Mouse (Mus musculus): ENCODE measurements around the gene Col4a2. TPM values are rescaled to one million over a fixed set of nuclear protein-coding genes. Genes with fewer than 3 reads are reported as not detected.
A peak's percentile ranks its signal among the peaks of the same experiment; 100 is the strongest.

The Col4a2 gene
- polyA plus RNA-seq, 1 experiment from 2014 or later, result 57.1 TPM

DNA sequence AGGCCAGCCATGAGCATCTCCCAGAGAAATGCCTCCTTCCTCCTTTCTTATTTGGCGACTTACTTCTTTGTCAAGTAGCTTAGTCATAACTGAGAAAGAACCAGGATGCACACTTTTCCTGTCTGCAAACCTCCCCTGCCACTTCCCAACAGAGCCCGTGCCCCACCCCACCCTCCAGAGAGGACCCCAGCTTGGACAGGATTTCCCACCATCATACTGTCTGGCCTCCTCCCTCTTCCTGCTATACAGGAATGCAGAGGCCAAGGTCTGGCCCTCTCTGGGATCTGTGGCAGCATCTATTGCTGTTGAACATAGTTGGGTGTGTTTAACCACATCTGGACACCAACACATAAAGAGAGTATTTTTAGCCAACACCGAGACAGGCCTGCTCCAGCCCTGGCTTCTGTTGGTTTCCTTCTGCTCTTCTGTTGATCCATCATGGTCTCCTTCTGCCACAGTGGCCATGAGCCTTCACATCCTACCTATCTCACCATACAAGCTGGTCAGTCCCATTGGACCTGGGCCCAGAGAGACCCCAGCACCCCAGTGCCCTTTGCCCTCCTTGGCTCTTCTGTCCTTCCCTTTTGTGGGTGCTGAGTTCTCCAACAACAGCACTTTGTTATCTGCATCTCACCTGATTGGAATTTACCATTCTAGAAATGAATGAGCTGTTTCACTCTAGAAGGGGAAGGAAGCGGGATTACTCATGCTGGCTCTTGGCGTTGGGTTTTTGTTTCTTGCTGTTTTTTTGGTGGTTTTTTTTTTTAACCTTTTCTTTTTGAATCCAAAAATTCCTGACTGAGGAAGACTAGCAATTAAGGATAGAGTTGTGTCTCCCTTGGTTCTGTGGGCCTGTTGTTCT lies 10.3 kb downstream of the Col4a2 start:
- no peaks in the 10 kb centered on the region for H3K27me3 ChIP-seq (ENCODE audit: control insufficient read depth, insufficient read depth, low read length)
- no peaks in the 10 kb centered on the region for H3K36me3 ChIP-seq (ENCODE audit: control insufficient read depth, insufficient read depth, low read length)
- H3K4me2 ChIP-seq (replicated peaks; ENCODE audit: low read depth, low read length), result no peak overlapping the region
- 89% methylated on average over 5 of the region's 5 CpGs for WGBS
- H3K9ac ChIP-seq (replicated peaks; ENCODE audit: low read depth, low read length), result no peak overlapping the region
- no peaks in the 10 kb centered on the region for H3K9me3 ChIP-seq (ENCODE audit: control insufficient read depth, low read depth, low read length)
- no peak overlapping the region for H3K4me3 ChIP-seq (ENCODE audit: low read depth, low read length)
- no peak for ATAC-seq (ENCODE audit: insufficient number of reproducible peaks, insufficient read depth, low FRiP score, low read depth)
- H3K27ac ChIP-seq (ENCODE audit: low read length), result no peak overlapping the region; the same call in 1 of the 2 replicates
- H3K4me1 ChIP-seq (ENCODE audit: control insufficient read depth, insufficient read depth, low read length), result peaks cover 8% of the 10 kb centered on the region; the same call in 1 of the 2 replicates

DNA sequence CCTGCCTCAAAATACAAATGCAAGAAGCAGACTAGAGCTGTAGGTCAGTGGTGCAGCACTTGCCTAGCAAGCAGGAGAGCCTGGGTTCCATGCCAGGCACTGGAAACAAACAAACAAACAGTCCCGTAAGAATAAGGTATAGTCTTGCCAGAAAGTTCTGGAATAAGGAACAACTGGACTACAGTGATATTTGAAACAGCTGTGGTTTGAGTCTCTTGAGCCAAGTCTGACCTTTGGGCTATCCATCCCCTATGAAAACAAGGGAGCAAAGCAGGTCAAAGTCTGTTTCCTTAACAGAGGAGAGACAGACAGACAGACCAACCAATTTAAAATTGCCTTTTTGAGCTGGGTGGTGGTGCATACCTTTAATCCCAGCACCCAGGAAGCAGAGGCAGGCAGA lies 11.1 kb downstream of the Col4a2 start:
- Histone ChIP-seq H3K27me3 (ENCODE audit: control insufficient read depth, insufficient read depth, low read length) (no peaks in the 10 kb centered on the region), H3K27ac (ENCODE audit: low read length) (no peak overlapping the region), H3K9me3 (ENCODE audit: control insufficient read depth, low read depth, low read length) (no peaks in the 10 kb centered on the region), H3K36me3 (ENCODE audit: control insufficient read depth, insufficient read depth, low read length) (no peaks in the 10 kb centered on the region), H3K9ac (replicated peaks; ENCODE audit: low read depth, low read length) (no peak overlapping the region), H3K4me3 (ENCODE audit: low read depth, low read length) (no peak overlapping the region), H3K4me1 (ENCODE audit: control insufficient read depth, insufficient read depth, low read length) (peaks cover 12% of the 10 kb centered on the region; the same call in 1 of the 2 replicates), H3K4me2 (replicated peaks; ENCODE audit: low read depth, low read length) (no peak overlapping the region)
- 75% methylated on average over 1 of the region's 1 CpGs for WGBS
- no peak for ATAC-seq (ENCODE audit: insufficient number of reproducible peaks, insufficient read depth, low FRiP score, low read depth)

DNA sequence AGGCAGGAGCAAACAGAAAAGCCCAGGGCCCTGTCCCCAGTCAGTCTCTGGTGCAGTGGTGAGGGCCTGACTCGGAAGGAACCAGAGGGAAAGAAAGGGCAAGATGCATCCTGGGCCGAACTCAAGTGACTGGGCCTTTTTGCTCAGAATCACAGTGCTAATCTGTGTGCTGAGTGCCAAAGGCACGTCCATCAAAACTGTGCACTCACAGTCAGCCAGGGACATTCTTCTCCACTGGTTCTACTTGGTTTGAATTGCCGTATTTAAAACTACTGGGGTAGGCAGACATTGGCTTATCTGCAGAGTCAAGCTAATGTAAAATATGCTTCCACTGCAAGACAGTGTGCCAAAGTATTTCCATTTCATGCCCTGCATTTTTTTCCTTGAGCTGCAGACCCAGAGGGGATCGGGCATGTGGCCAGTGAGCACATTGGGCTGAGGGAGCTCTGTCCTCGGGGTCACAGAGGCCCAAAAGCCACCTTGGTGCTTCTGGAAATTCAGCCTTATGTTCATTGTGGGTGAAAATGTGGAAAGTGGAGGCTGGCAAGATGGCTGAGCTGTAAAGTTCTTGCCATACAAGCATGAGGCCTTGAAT lies 12.3 kb downstream of the Col4a2 start:
- H3K27ac ChIP-seq (ENCODE audit: low read length), result peak overlapping the region; percentile 15; the same call in 1 of the 2 replicates
- 70% methylated on average over 6 of the region's 6 CpGs for WGBS
- no peak overlapping the region for H3K4me2 ChIP-seq (replicated peaks; ENCODE audit: low read depth, low read length)
- H3K9me3 ChIP-seq (ENCODE audit: control insufficient read depth, low read depth, low read length), result no peaks in the 10 kb centered on the region
- no peak overlapping the region for H3K4me3 ChIP-seq (ENCODE audit: low read depth, low read length)
- ATAC-seq (ENCODE audit: insufficient number of reproducible peaks, insufficient read depth, low FRiP score, low read depth), result no peak
- no peak overlapping the region for H3K9ac ChIP-seq (replicated peaks; ENCODE audit: low read depth, low read length)
- no peaks in the 10 kb centered on the region for H3K27me3 ChIP-seq (ENCODE audit: control insufficient read depth, insufficient read depth, low read length)
- peaks cover 12% of the 10 kb centered on the region; the same call in 1 of the 2 replicates for H3K4me1 ChIP-seq (ENCODE audit: control insufficient read depth, insufficient read depth, low read length)
- H3K36me3 ChIP-seq (ENCODE audit: control insufficient read depth, insufficient read depth, low read length), result no peaks in the 10 kb centered on the region

DNA sequence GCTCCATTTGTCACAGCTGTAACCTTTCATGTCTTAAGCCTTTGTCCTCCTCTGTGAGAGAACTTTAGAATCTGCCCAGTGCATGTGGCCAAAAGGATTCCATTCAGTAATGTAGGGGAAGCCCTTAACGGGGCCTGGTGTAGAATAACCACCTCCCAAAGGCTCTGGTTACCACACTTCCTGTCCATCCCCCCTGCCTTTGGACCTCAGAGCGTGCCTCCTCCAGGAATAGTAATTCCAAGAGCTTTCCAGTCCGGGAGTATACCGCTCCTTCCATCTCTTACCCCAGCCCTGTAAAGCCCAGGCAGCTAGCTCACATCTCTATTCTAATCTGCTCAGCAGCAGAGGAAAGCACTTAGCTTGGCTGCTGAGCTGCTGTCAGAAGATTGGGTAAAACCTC lies 14.7 kb downstream of the Col4a2 start:
- peak; percentile 71 for ATAC-seq (ENCODE audit: insufficient number of reproducible peaks, insufficient read depth, low FRiP score, low read depth)
- Histone ChIP-seq H3K27ac (ENCODE audit: low read length) (peak overlapping the region; percentile 66; the same call in 1 of the 2 replicates), H3K4me3 (ENCODE audit: low read depth, low read length) (no peak overlapping the region), H3K4me1 (ENCODE audit: control insufficient read depth, insufficient read depth, low read length) (peaks cover 12% of the 10 kb centered on the region; the same call in 1 of the 2 replicates), H3K9me3 (ENCODE audit: control insufficient read depth, low read depth, low read length) (no peaks in the 10 kb centered on the region), H3K4me2 (replicated peaks; ENCODE audit: low read depth, low read length) (no peak overlapping the region), H3K36me3 (ENCODE audit: control insufficient read depth, insufficient read depth, low read length) (no peaks in the 10 kb centered on the region), H3K9ac (replicated peaks; ENCODE audit: low read depth, low read length) (no peak overlapping the region), H3K27me3 (ENCODE audit: control insufficient read depth, insufficient read depth, low read length) (no peaks in the 10 kb centered on the region)
- 26% methylated on average over 4 of the region's 4 CpGs for WGBS

DNA sequence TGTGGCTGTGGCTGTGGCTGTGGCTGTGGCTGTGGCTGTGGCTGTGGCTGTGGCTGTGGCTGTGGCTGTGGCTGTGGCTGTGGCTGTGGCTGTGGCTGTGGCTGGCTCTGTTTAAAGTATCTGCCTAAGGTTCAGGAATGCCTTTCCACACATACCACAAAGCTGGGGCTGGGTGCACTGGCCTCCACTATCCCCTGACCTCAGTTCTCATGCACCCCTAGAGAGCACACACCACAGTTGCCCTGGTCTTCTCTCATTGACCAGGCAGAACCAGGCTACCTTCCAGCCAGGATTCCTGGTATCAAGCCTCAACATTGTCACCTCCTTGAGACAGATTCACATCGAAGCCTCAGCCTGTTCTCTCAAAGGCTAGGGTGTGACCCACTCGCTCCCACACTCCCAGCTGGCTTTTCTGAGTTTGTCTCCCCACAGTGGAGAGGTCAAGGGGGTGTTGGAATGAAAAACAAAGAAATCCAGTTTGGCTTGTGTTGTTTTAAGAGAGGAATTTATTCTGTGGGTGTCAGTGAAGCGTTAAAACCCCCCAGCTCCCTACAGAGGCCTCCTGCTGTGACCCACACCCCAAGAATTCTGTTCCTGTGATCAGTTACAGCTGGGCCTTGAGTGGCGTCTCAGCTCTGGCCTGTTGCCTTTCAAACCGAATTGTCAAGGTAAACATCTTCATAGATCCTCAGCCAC lies 15.3 kb downstream of the Col4a2 start:
- 0 out of 2 replicates have a peak, but pooled peaks have one; percentile 14 for ATAC-seq (ENCODE audit: insufficient number of reproducible peaks, insufficient read depth, low FRiP score, low read depth)
- Histone ChIP-seq H3K27ac (ENCODE audit: low read length) (peak overlapping the region; percentile 66; the same call in 1 of the 2 replicates), H3K9ac (replicated peaks; ENCODE audit: low read depth, low read length) (no peak overlapping the region), H3K4me2 (replicated peaks; ENCODE audit: low read depth, low read length) (no peak overlapping the region), H3K36me3 (ENCODE audit: control insufficient read depth, insufficient read depth, low read length) (no peaks in the 10 kb centered on the region), H3K4me3 (ENCODE audit: low read depth, low read length) (no peak overlapping the region), H3K27me3 (ENCODE audit: control insufficient read depth, insufficient read depth, low read length) (no peaks in the 10 kb centered on the region), H3K4me1 (ENCODE audit: control insufficient read depth, insufficient read depth, low read length) (peaks cover 12% of the 10 kb centered on the region; the same call in 1 of the 2 replicates), H3K9me3 (ENCODE audit: control insufficient read depth, low read depth, low read length) (no peaks in the 10 kb centered on the region)
- WGBS, result 29% methylated on average over 5 of the region's 5 CpGs

DNA sequence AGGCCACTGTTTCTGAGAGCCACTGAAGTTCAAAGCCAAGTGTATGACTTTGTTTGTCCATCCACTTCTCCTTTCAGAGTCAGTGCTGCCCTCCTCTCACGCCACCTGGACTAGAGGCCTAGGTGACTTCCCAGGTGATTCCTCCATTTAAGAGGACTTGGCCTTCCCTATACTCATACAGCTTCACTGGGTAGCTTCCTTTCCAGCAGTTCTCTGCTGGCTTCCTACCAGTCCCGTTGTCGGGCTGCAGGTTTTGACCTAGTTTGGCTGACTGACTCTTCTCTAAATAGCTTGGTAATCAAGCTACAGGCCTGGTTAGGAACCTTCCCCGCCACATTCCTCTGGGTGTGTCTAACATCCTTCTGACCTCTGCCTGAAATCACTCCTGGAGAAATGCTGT lies 19.0 kb downstream of the Col4a2 start:
- H3K36me3 ChIP-seq (ENCODE audit: control insufficient read depth, insufficient read depth, low read length), result no peaks in the 10 kb centered on the region
- H3K4me2 ChIP-seq (replicated peaks; ENCODE audit: low read depth, low read length), result no peak overlapping the region
- WGBS, result 55% methylated on average over 4 of the region's 4 CpGs
- no peak overlapping the region for H3K27ac ChIP-seq (ENCODE audit: low read length)
- H3K4me1 ChIP-seq (ENCODE audit: control insufficient read depth, insufficient read depth, low read length), result peaks cover 13% of the 10 kb centered on the region; the same call in 1 of the 2 replicates
- no peak overlapping the region for H3K9ac ChIP-seq (replicated peaks; ENCODE audit: low read depth, low read length)
- no peak overlapping the region for H3K4me3 ChIP-seq (ENCODE audit: low read depth, low read length)
- H3K9me3 ChIP-seq (ENCODE audit: control insufficient read depth, low read depth, low read length), result no peaks in the 10 kb centered on the region
- no peaks in the 10 kb centered on the region for H3K27me3 ChIP-seq (ENCODE audit: control insufficient read depth, insufficient read depth, low read length)
- no peak for ATAC-seq (ENCODE audit: insufficient number of reproducible peaks, insufficient read depth, low FRiP score, low read depth)

DNA sequence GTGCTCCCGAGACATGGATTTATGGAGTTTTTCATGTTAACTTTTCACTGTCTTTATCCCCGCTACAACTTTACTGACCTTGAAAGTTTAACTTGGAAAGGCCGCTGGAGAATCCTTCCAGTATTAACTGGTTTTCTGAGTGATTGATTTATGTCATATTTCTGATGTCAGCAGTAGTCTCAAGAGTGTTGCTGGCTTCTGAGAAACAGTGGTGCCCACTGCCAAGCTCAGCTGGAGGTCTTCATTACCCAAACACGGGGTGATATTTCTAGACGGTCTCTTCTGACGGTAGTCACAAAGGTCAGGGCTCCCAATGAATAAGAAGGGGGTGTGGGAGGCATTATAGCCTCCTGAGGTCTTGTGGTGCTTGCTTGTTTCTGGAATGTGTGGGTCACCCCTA lies 21.1 kb downstream of the Col4a2 start:
- no peaks in the 10 kb centered on the region for H3K9me3 ChIP-seq (ENCODE audit: control insufficient read depth, low read depth, low read length)
- 72% methylated on average over 6 of the region's 6 CpGs for WGBS
- H3K4me1 ChIP-seq (ENCODE audit: control insufficient read depth, insufficient read depth, low read length), result 0 out of 2 replicates have a peak, but pooled peaks cover 5% of the 10 kb centered on the region
- H3K9ac ChIP-seq (replicated peaks; ENCODE audit: low read depth, low read length), result no peak overlapping the region
- H3K27me3 ChIP-seq (ENCODE audit: control insufficient read depth, insufficient read depth, low read length), result no peaks in the 10 kb centered on the region
- H3K4me3 ChIP-seq (ENCODE audit: low read depth, low read length), result no peak overlapping the region
- no peak overlapping the region for H3K4me2 ChIP-seq (replicated peaks; ENCODE audit: low read depth, low read length)
- no peaks in the 10 kb centered on the region for H3K36me3 ChIP-seq (ENCODE audit: control insufficient read depth, insufficient read depth, low read length)
- no peak for ATAC-seq (ENCODE audit: insufficient number of reproducible peaks, insufficient read depth, low FRiP score, low read depth)
- H3K27ac ChIP-seq (ENCODE audit: low read length), result no peak overlapping the region

DNA sequence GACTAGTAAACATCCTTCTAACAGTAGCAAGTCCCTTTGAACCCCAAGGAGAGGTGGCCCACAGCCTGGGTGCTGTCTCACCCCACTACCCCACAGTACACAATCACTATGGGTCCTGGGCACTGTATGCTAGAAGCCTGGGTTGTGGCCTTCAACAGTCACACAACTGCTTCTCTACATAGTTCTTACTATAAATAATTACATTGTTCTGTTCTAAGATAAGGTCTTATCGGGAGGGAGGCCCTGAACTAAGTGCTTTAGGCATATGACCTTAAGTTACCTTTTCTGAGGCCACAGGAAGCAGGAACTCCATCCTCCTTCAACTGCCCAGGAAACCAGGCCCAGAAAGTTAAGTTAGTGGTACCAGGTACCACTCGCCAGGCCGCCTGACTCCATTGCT lies 21.9 kb downstream of the Col4a2 start:
- no peaks in the 10 kb centered on the region for H3K36me3 ChIP-seq (ENCODE audit: control insufficient read depth, insufficient read depth, low read length)
- 0 out of 2 replicates have a peak, but pooled peaks cover 5% of the 10 kb centered on the region for H3K4me1 ChIP-seq (ENCODE audit: control insufficient read depth, insufficient read depth, low read length)
- 0 out of 2 replicates have a peak, but pooled peaks have one; percentile 23 for ATAC-seq (ENCODE audit: insufficient number of reproducible peaks, insufficient read depth, low FRiP score, low read depth)
- H3K9ac ChIP-seq (replicated peaks; ENCODE audit: low read depth, low read length), result no peak overlapping the region
- H3K27ac ChIP-seq (ENCODE audit: low read length), result no peak overlapping the region
- H3K27me3 ChIP-seq (ENCODE audit: control insufficient read depth, insufficient read depth, low read length), result no peaks in the 10 kb centered on the region
- H3K4me2 ChIP-seq (replicated peaks; ENCODE audit: low read depth, low read length), result no peak overlapping the region
- 69% methylated on average over 3 of the region's 3 CpGs for WGBS
- no peak overlapping the region for H3K4me3 ChIP-seq (ENCODE audit: low read depth, low read length)
- H3K9me3 ChIP-seq (ENCODE audit: control insufficient read depth, low read depth, low read length), result no peaks in the 10 kb centered on the region
